Mouse (Mus musculus): ENCODE measurements around the gene Gabra5. TPM values are rescaled to one million over a fixed set of nuclear protein-coding genes. Genes with fewer than 3 reads are reported as not detected.

The Gabra5 gene
- total RNA-seq (2014; rRNA removed): 102 and 105 TPM in 2 replicates
- polyA plus RNA-seq (2015; fragmentation: Nextera tagmentation; extraction: Ambion mirVana): 108 and 115 TPM in 2 replicates

DNA sequence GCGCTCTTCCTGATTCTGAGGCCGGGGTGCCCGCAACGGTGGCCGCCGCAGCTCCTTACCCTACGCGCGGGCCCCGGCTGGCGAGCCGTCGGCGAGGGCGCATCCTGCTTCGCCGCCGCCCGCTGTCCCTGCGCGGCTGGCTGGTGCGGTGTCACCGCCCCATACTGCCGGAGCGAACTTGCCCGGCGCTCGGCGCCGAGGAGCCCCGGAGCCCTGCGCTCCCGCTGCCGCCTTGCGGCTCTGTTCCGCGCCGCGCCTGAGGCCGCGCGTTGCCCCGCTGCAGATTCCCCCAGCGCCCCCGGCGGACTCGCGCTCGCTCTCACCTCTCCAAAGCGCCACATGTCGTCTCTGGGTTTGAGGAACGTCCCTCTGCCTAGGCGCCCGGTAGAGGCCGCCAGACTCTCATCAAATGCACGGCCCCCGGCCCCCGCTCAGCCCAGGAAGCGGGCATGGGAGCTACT is at the start of gene Gabra5:
Gene Gabra5, minus strand, starts transcription at position 379 of the 461 bp plus-strand sequence.
- H3K4me3 ChIP-seq (ENCODE audit: low read depth, low read length): peak within 1 kb of the TSS; percentile 63
- H3K4me1 ChIP-seq (ENCODE audit: insufficient read depth): no peaks in the 10 kb centered on the region; the same call in 1 of the 2 replicates
- H3K36me3 ChIP-seq (ENCODE audit: insufficient read depth): no peaks in the 10 kb centered on the region
- peak; percentile 74 for TF ChIP-seq CTCF (IDR thresholded peaks at IDR 0.05; ENCODE audit: low read depth)
- H3K4me2 ChIP-seq (ENCODE audit: low read depth): peak within 1 kb of the TSS; percentile 79
- peak within 1 kb of the TSS; percentile 73 for H3K27ac ChIP-seq (ENCODE audit: low read depth, low read length)
- peak; percentile 82 for DNase-seq
- H3K27me3 ChIP-seq (ENCODE audit: insufficient read depth, low read length): peaks cover 15% of the 10 kb centered on the region; the same call in 1 of the 2 replicates
- H3K9ac ChIP-seq: peak within 1 kb of the TSS; percentile 79
- H3K9me3 ChIP-seq (ENCODE audit: low read length): no peaks in the 10 kb centered on the region
- under 1% methylated on average over 53 of the region's 59 CpGs for WGBS
- ATAC-seq: peak; percentile 87

DNA sequence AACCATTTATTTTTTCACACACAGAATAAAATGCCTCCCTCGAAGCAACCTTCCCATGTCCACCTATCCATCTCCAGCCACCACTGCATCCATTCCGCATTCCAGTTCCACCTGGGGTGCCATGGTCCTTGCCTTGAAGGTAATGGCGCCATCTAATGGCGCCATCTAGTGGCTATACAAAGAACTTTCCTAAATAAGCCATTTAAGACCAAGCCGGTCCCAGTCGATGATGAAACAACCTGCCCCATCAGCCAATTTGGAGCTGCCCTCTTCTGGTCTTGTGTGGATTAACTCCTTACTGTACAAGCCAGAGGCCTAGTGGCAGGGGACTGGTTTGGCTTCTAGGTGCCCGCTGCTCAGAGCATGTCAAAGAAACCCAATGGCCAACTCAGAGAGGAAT is 28.7 kb upstream of the Gabra5 start:
- H3K36me3 ChIP-seq (ENCODE audit: insufficient read depth): no peaks in the 10 kb centered on the region
- H3K4me3 ChIP-seq (ENCODE audit: low read depth, low read length): no peak overlapping the region
- H3K27ac ChIP-seq (ENCODE audit: low read depth, low read length): no peak overlapping the region
- TF ChIP-seq CTCF (IDR thresholded peaks at IDR 0.05; ENCODE audit: low read depth): peak; percentile 51
- H3K4me2 ChIP-seq (ENCODE audit: low read depth): no peak overlapping the region
- no peaks in the 10 kb centered on the region for H3K4me1 ChIP-seq (ENCODE audit: insufficient read depth)
- H3K27me3 ChIP-seq (ENCODE audit: insufficient read depth, low read length): no peaks in the 10 kb centered on the region
- 21% methylated on average over 7 of the region's 7 CpGs for WGBS
- H3K9me3 ChIP-seq (ENCODE audit: low read length): no peaks in the 10 kb centered on the region
- H3K9ac ChIP-seq: no peak overlapping the region
- ATAC-seq (no peak), DNase-seq (no peak)

DNA sequence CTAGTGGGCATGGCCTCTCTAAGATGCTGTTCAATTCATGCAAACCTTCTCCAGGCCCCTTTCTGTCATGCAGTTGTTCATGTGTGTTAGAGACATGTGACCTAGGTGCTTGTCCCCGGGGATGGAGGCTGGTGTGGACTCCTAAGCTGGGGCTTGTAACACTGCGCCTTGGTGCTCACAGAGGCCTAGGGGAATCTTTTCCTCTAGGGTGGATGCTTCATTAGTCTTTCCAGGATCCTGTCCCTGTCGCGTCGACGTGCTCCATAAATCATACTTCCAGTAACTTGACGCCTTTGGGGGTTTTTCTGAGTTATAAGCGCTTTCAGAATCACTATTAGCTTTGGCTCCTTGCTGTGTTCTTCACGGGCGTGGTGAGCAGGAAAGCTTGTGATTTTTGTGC is 22.8 kb upstream of the Gabra5 start:
- 89% methylated on average over 10 of the region's 10 CpGs for WGBS
- no peak for TF ChIP-seq CTCF (IDR thresholded peaks at IDR 0.05; ENCODE audit: low read depth)
- Histone ChIP-seq H3K36me3 (ENCODE audit: insufficient read depth) (no peaks in the 10 kb centered on the region), H3K4me3 (ENCODE audit: low read depth, low read length) (no peak overlapping the region), H3K9ac (no peak overlapping the region), H3K4me2 (ENCODE audit: low read depth) (no peak overlapping the region), H3K4me1 (ENCODE audit: insufficient read depth) (no peaks in the 10 kb centered on the region), H3K27me3 (ENCODE audit: insufficient read depth, low read length) (no peaks in the 10 kb centered on the region), H3K27ac (ENCODE audit: low read depth, low read length) (no peak overlapping the region), H3K9me3 (ENCODE audit: low read length) (no peaks in the 10 kb centered on the region)
- no peak for DNase-seq
- no peak for ATAC-seq

DNA sequence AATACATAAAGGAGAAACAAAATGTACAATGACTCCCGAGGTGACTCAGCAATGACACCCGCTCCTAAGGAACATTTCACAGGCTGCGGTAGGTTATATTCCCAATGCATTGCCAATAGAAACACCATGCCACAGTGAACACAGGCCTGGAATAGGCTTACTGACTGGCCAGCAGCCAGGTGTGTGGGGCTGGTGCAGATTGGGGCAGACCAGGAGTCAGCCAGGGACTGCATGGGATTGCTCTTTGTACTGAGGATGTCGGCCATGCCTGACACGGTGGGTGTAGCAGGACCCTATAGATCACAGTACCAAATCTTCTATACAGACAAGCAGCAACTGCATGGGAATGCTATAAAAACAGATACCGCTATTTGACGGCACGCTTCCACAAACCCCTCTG is 20.1 kb upstream of the Gabra5 start:
- ATAC-seq: no peak
- Histone ChIP-seq H3K4me1 (ENCODE audit: insufficient read depth) (no peaks in the 10 kb centered on the region), H3K9ac (no peak overlapping the region), H3K9me3 (ENCODE audit: low read length) (no peaks in the 10 kb centered on the region), H3K27ac (ENCODE audit: low read depth, low read length) (no peak overlapping the region), H3K4me2 (ENCODE audit: low read depth) (no peak overlapping the region), H3K36me3 (ENCODE audit: insufficient read depth) (no peaks in the 10 kb centered on the region), H3K27me3 (ENCODE audit: insufficient read depth, low read length) (no peaks in the 10 kb centered on the region), H3K4me3 (ENCODE audit: low read depth, low read length) (no peak overlapping the region)
- WGBS: 90% methylated on average over 8 of the region's 8 CpGs
- DNase-seq: no peak
- TF ChIP-seq CTCF (IDR thresholded peaks at IDR 0.05; ENCODE audit: low read depth): no peak

DNA sequence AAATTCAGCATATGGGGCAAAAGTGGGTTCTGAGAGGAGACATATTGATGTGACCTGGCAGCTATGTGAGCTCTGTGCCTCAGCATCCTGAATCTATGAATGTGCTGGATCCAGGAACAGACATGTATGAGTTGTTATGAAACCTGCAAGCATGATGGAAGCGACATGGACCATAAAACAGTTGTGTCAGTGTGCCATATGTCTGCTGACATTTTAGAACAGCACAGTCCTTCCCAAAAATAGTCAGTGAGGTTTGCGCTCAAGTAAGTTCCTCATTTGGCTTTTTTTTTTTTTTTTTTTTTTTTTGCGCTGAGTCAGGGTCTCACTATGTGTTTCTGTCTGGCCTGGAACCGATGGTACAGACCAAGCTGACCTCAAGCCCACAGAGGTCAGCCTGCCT is 19.6 kb upstream of the Gabra5 start:
- no peak for TF ChIP-seq CTCF (IDR thresholded peaks at IDR 0.05; ENCODE audit: low read depth)
- H3K4me3 ChIP-seq (ENCODE audit: low read depth, low read length): no peak overlapping the region
- no peaks in the 10 kb centered on the region for H3K36me3 ChIP-seq (ENCODE audit: insufficient read depth)
- DNase-seq: no peak
- no peaks in the 10 kb centered on the region for H3K9me3 ChIP-seq (ENCODE audit: low read length)
- H3K4me2 ChIP-seq (ENCODE audit: low read depth): no peak overlapping the region
- no peak overlapping the region for H3K27ac ChIP-seq (ENCODE audit: low read depth, low read length)
- H3K27me3 ChIP-seq (ENCODE audit: insufficient read depth, low read length): no peaks in the 10 kb centered on the region
- H3K4me1 ChIP-seq (ENCODE audit: insufficient read depth): no peaks in the 10 kb centered on the region
- no peak for ATAC-seq
- no peak overlapping the region for H3K9ac ChIP-seq
- 85% methylated on average over 4 of the region's 4 CpGs for WGBS

DNA sequence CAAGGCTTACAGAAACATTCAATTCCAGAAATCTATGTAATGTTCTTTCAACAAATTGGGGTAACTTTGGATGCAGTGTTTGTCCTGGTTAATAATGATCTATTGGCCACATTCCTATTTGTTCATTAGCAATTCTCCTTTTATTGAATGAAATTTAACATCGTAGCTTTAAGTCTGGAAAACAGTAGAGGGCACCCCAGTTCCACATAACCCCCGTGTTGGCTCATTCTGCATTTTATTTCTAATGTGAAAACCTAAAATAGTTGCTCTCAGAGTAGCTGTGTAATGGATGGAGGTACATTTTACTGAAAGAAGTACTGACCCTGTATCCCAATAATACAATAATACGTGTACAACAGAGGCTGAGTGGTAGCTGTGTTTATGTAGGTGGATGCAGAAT is 3.1 kb upstream of the Gabra5 start:
- H3K27ac ChIP-seq (ENCODE audit: low read depth, low read length): no peak overlapping the region
- ATAC-seq (no peak), DNase-seq (peak; percentile 87)
- 21% methylated on average over 3 of the region's 3 CpGs for WGBS
- H3K4me2 ChIP-seq (ENCODE audit: low read depth): no peak overlapping the region
- H3K4me3 ChIP-seq (ENCODE audit: low read depth, low read length): no peak overlapping the region
- no peaks in the 10 kb centered on the region for H3K36me3 ChIP-seq (ENCODE audit: insufficient read depth)
- peaks cover 12% of the 10 kb centered on the region; the same call in 1 of the 2 replicates for H3K27me3 ChIP-seq (ENCODE audit: insufficient read depth, low read length)
- peak; percentile 76 for TF ChIP-seq CTCF (IDR thresholded peaks at IDR 0.05; ENCODE audit: low read depth)
- no peaks in the 10 kb centered on the region; the same call in 1 of the 2 replicates for H3K4me1 ChIP-seq (ENCODE audit: insufficient read depth)
- H3K9ac ChIP-seq: no peak overlapping the region
- H3K9me3 ChIP-seq (ENCODE audit: low read length): no peaks in the 10 kb centered on the region

DNA sequence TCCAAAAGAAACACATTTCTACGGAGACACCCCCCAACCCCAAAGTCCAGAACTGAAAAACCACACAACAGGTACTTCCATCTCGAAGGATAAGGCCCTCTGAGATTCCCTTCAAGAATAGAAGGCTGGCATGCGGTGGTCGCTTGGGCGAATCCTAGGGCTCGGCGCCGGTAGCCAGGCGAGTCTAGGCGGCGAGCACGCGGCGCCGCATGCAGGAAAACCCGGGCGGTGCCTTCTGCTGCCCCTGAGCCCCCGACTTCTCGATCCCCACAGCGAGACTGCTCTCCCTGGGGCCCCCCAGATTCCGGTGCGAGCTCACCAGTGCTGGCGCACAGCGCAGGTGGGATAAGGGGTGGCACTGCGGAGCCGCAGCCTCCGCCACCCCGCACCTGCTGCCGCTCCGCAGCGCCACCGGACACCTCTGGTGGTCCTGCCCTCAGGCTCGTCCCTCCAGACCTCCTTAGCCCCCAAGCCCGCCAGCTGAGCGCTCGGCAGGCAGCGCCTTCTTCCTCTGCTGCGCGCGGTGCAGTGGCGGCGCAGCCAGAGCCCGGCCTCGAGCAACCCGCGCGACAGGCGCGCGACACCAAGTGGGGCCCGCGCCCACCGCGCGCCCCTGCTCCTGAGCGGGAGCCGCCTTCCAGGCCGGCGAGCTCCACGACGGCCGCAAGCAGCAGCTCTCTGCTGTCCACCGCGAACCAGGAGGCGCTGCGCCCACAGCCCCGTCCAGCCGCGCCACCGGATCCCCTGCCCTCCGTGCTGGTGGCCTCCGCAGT is 813 bp downstream of the Gabra5 start:
- Histone ChIP-seq H3K4me3 (ENCODE audit: low read depth, low read length) (peak overlapping the region; percentile 63), H3K27ac (ENCODE audit: low read depth, low read length) (peak overlapping the region; percentile 73), H3K9me3 (ENCODE audit: low read length) (no peaks in the 10 kb centered on the region), H3K36me3 (ENCODE audit: insufficient read depth) (no peaks in the 10 kb centered on the region), H3K27me3 (ENCODE audit: insufficient read depth, low read length) (peaks cover 15% of the 10 kb centered on the region; the same call in 1 of the 2 replicates), H3K9ac (peak overlapping the region; percentile 79), H3K4me1 (ENCODE audit: insufficient read depth) (no peaks in the 10 kb centered on the region; the same call in 1 of the 2 replicates), H3K4me2 (ENCODE audit: low read depth) (peak overlapping the region; percentile 79)
- ATAC-seq (peak; percentile 90), DNase-seq (peak; percentile 77)
- TF ChIP-seq CTCF (IDR thresholded peaks at IDR 0.05; ENCODE audit: low read depth): 0 out of 2 replicates have a peak, but pooled peaks have one; percentile 11
- 6% methylated on average over 72 of the region's 72 CpGs for WGBS

All from forebrain, postnatal 0 days (tissue).